Mouse (Mus musculus) spleen, postnatal 4 days (tissue): Measurements from ENCODE around the gene Slc6a1.

Experiments
- DNase-seq, 2 experiments: peaks; one replicate each; pipeline ENCODE4 v3.0.0; 2022; ENCODE audit warnings: low spot score in 2 of 2

Slc6a1 gene

GRCm38 (mm10) chr6:114354635-114355034, 72.2 kb downstream of the Slc6a1 start:
- DNase-seq = no peak

GRCm38 (mm10) chr6:114358171-114358570, 75.7 kb downstream of the Slc6a1 start:
- no peak for DNase-seq

DNA sequence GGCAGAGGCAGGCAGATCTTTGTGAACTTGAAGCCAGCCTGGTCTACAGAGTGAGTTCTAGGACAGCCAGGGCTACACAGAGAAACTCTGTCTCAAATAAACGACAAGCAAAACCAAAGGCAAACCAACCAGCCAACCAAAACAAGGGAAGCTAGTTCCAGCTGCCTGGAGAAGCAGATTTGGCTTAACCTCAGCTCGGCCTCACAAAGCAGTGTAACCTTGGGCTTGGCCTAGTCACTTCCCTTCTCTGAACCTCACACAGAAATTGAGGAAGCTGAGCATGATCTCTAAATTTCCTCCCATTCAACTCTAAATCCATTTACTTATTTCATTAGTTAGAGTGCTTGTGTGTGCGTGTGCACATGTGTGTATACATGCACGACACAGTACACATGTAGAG, 79.9 kb downstream of the Slc6a1 start:
- DNase-seq = no peak

DNA sequence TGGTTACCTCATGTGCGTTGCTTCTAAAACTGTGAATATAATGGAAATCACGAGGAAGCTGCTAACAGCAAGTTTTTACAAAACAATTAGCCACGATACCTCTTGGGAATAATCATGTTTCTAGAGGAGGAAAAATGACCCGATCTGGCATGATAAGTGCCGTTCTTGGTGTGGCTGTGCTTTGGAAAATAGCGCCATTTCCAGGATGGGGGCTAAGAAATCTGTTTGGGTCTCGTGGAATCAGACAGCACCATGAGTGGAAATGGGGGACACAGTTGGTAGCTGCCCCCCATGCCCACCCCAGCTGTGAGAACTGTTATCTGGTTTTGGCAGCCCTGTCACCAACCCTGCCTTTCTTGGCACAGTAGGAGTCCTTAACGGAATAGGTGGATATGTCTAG, 81.3 kb downstream of the Slc6a1 start:
- no peak for DNase-seq

DNA sequence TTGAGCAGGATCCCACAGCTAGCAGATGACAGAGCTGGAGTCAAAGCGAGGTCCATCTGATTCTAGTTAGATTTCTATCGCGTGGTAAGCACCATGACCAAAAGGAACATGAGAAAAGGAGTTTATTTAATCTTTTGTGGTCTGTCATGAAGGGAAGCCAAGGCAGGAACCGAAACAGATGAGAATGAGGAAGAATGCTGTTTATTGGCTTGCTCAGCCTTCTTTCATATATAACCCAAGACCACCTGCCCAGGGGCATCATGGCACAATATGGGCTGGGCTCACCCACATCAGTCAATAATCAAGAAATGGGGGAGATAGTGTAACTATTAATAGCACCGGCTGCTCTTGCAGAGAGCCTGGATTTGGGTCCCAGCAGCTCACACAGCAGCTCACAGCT, 82.3 kb downstream of the Slc6a1 start:
- DNase-seq = no peak

- DNase-seq = no peak
These were observed 83.8 kb downstream of the Slc6a1 start for GRCm38 (mm10) chr6:114366191-114366590.
